Mouse (Mus musculus) embryonic facial prominence, embryonic 13.5 days (tissue): ENCODE measurements around the gene Aldh3b2. TPM values are rescaled to one million over a fixed set of nuclear protein-coding genes. Genes with fewer than 3 reads are reported as not detected.

Experiments
- ATAC-seq: fragments of 200-750 bp; cut with Nextera tagmentation; 2 replicates; pipeline ENCODE4 v1.8.0; 2017; ENCODE audit warnings: low read depth; ENCODE audit not compliant: insufficient number of reproducible peaks, insufficient read depth, low FRiP score, low TSS enrichment
- H3K27ac ChIP-seq: fragments of 300-500 bp; sonication (generic); 2 replicates; pipeline ENCODE4 v1.5.1; 2015; ENCODE audit warnings: moderate library complexity, mild to moderate bottlenecking, inconsistent platforms
- H3K27me3 ChIP-seq: fragments of 300-500 bp; sonication (generic); 2 replicates; pipeline ENCODE4 v1.6.1; 2015; ENCODE audit warnings: mild to moderate bottlenecking, inconsistent platforms
- H3K36me3 ChIP-seq: fragments of 300-500 bp; sonication (generic); 2 replicates; pipeline ENCODE4 v1.6.1; 2015; ENCODE audit warnings: mild to moderate bottlenecking, inconsistent platforms
- H3K4me1 ChIP-seq: fragments of 300-500 bp; sonication (generic); 2 replicates; pipeline ENCODE4 v1.6.1; 2015; ENCODE audit warnings: inconsistent platforms
- H3K4me2 ChIP-seq: fragments of 300-500 bp; sonication (generic); 2 replicates; pipeline ENCODE4 v1.6.1; 2015; ENCODE audit warnings: moderate library complexity, mild to moderate bottlenecking, inconsistent platforms
- H3K4me3 ChIP-seq: fragments of 300-500 bp; sonication (generic); 2 replicates; pipeline ENCODE4 v1.5.1; 2015; ENCODE audit warnings: mild to moderate bottlenecking, inconsistent platforms
- H3K9ac ChIP-seq: fragments of 300-500 bp; sonication (generic); 2 replicates; pipeline ENCODE4 v1.6.1; 2015; ENCODE audit warnings: mild to moderate bottlenecking, inconsistent platforms
- H3K9me3 ChIP-seq: fragments of 300-500 bp; sonication (generic); 2 replicates; pipeline ENCODE4 v1.6.1; 2016; ENCODE audit warnings: inconsistent platforms
- WGBS: fragments of 180-500 bp; shearing (Covaris S2); methylation state at CpG from one replicate; pipeline ENCODE4 v1.1.7; 2015; ENCODE audit warnings: mixed read lengths; 5-methylcytosine and 5-hydroxymethylcytosine counted together
- polyA plus RNA-seq: library from polyadenylated mRNA; unstranded; fragments of >200 nt; fragmentation: Nextera tagmentation; extraction: Ambion mirVana; gene quantifications from 2 replicates; pipeline ENCODE4 v1.2.1, GENCODE M21; 2015

Aldh3b2 gene
- polyA plus RNA-seq, 1 experiment from 2014 or later, result 8.2 TPM

- no peaks in the 10 kb centered on the region for H3K36me3 ChIP-seq
- H3K9me3 ChIP-seq, result no peaks in the 10 kb centered on the region
- H3K4me1 ChIP-seq, result peaks cover 12% of the 10 kb centered on the region; the same call in 1 of the 2 replicates
- H3K4me2 ChIP-seq, result no peak overlapping the region
- no peak overlapping the region for H3K27ac ChIP-seq
- H3K27me3 ChIP-seq, result no peaks in the 10 kb centered on the region
- no peak for ATAC-seq
- H3K4me3 ChIP-seq, result no peak overlapping the region
- 54% methylated on average over 10 of the region's 10 CpGs for WGBS
- no peak overlapping the region for H3K9ac ChIP-seq
Measured at GRCm38 (mm10) chr19:4017921-4018587, 45.9 kb downstream of the Aldh3b2 start.

- peaks cover 10% of the 10 kb centered on the region; the same call in 1 of the 2 replicates for H3K4me1 ChIP-seq
- H3K9me3 ChIP-seq, result no peaks in the 10 kb centered on the region
- no peak overlapping the region for H3K4me3 ChIP-seq
- peak; percentile 68; the same call in 1 of the 2 replicates for ATAC-seq
- no peaks in the 10 kb centered on the region for H3K27me3 ChIP-seq
- H3K36me3 ChIP-seq, result no peaks in the 10 kb centered on the region
- 33% methylated on average over 18 of the region's 18 CpGs for WGBS
- 0 out of 2 replicates have a peak overlapping the region, but pooled peaks have one; percentile 0 for H3K9ac ChIP-seq
- no peak overlapping the region for H3K27ac ChIP-seq
- no peak overlapping the region for H3K4me2 ChIP-seq
Measured at GRCm38 (mm10) chr19:4018743-4019583, 46.8 kb downstream of the Aldh3b2 start.

GRCm38 (mm10) chr19:4023185-4023584, 51.1 kb downstream of the Aldh3b2 start:
- H3K4me3 ChIP-seq, result no peak overlapping the region
- H3K27ac ChIP-seq, result no peak overlapping the region
- no peak overlapping the region for H3K4me2 ChIP-seq
- H3K36me3 ChIP-seq, result no peaks in the 10 kb centered on the region
- no peaks in the 10 kb centered on the region for H3K27me3 ChIP-seq
- H3K4me1 ChIP-seq, result peaks cover 10% of the 10 kb centered on the region; the same call in 1 of the 2 replicates
- no peak overlapping the region for H3K9ac ChIP-seq
- peaks cover 4% of the 10 kb centered on the region; the same call in 1 of the 2 replicates for H3K9me3 ChIP-seq
- 75% methylated on average over 7 of the region's 7 CpGs for WGBS
- no peak for ATAC-seq

GRCm38 (mm10) chr19:4027576-4027975, 55.4 kb downstream of the Aldh3b2 start:
- H3K4me2 ChIP-seq, result no peak overlapping the region
- peaks cover 4% of the 10 kb centered on the region; the same call in 1 of the 2 replicates for H3K9me3 ChIP-seq
- ATAC-seq, result no peak
- H3K27me3 ChIP-seq, result no peaks in the 10 kb centered on the region
- no peak overlapping the region for H3K9ac ChIP-seq
- H3K36me3 ChIP-seq, result no peaks in the 10 kb centered on the region
- no peak overlapping the region for H3K4me3 ChIP-seq
- H3K4me1 ChIP-seq, result no peaks in the 10 kb centered on the region
- H3K27ac ChIP-seq, result no peak overlapping the region

Other genes starting within 250 kb of the Aldh3b2 start
- 34.1 and 36.0 TPM in 2 replicates for gene Kmt5b, start 204.9 kb upstream of the Aldh3b2 start, polyA plus RNA-seq
- gene Chka, start 120.6 kb upstream of the Aldh3b2 start, polyA plus RNA-seq, result 54.8 and 56.5 TPM in 2 replicates
- gene Tcirg1, start 65.2 kb upstream of the Aldh3b2 start, polyA plus RNA-seq, result 53.7 and 58.0 TPM in 2 replicates
- 258 and 278 TPM in 2 replicates for gene Ndufs8, start 59.6 kb upstream of the Aldh3b2 start, polyA plus RNA-seq
- gene Aldh3b1, start 42.5 kb upstream of the Aldh3b2 start, polyA plus RNA-seq, result 1.6 and 1.7 TPM in 2 replicates
- gene Unc93b1, start 37.1 kb upstream of the Aldh3b2 start, polyA plus RNA-seq, result 15.8 and 16.6 TPM in 2 replicates
- 0.24 TPM in 1 of 2 replicates, not detected in the other for gene Aldh3b3, start 13.7 kb upstream of the Aldh3b2 start, polyA plus RNA-seq
- gene Acy3, start 14.2 kb downstream of the Aldh3b2 start, polyA plus RNA-seq, result 3.1 and 3.7 TPM in 2 replicates
- gene Tbx10, start 20.4 kb downstream of the Aldh3b2 start, polyA plus RNA-seq, result not detected in 2 replicates
- gene Nudt8, start 28.3 kb downstream of the Aldh3b2 start, polyA plus RNA-seq, result 36.5 and 37.8 TPM in 2 replicates
- gene Gm49405, start 28.3 kb downstream of the Aldh3b2 start, polyA plus RNA-seq, result 5.6 and 6.5 TPM in 2 replicates
- gene Doc2g, start 31.0 kb downstream of the Aldh3b2 start, polyA plus RNA-seq, result 7.3 and 8.1 TPM in 2 replicates
- gene Ndufv1, start 40.5 kb downstream of the Aldh3b2 start, polyA plus RNA-seq, result 178 and 206 TPM in 2 replicates
- gene Gstp1, start 65.7 kb downstream of the Aldh3b2 start, polyA plus RNA-seq, result 535 and 609 TPM in 2 replicates
- gene Gstp2, start 73.7 kb downstream of the Aldh3b2 start, polyA plus RNA-seq, result 1.2 and 3.4 TPM in 2 replicates
- gene Gstp3, start 87.2 kb downstream of the Aldh3b2 start, polyA plus RNA-seq, result 0.32 and 0.41 TPM in 2 replicates
- gene Cabp2, start 109.2 kb downstream of the Aldh3b2 start, polyA plus RNA-seq, result not detected in 2 replicates
- 55.6 and 62.3 TPM in 2 replicates for gene Cdk2ap2, start 124.9 kb downstream of the Aldh3b2 start, polyA plus RNA-seq
- 6.4 and 8.3 TPM in 2 replicates for gene Pitpnm1, start 127.7 kb downstream of the Aldh3b2 start, polyA plus RNA-seq
- 97.6 and 107 TPM in 2 replicates for gene Aip, start 153.5 kb downstream of the Aldh3b2 start, polyA plus RNA-seq
- not detected in 2 replicates for gene Gpr152, start 167.5 kb downstream of the Aldh3b2 start, polyA plus RNA-seq
- gene Cabp4, start 171.7 kb downstream of the Aldh3b2 start, polyA plus RNA-seq, result not detected in 2 replicates
- 129 and 150 TPM in 2 replicates for gene Coro1b, start 176.3 kb downstream of the Aldh3b2 start, polyA plus RNA-seq
- 2.8 and 3.0 TPM in 2 replicates for gene Ptprcap, start 181.3 kb downstream of the Aldh3b2 start, polyA plus RNA-seq
- gene Rps6kb2, start 191.0 kb downstream of the Aldh3b2 start, polyA plus RNA-seq, result 65.5 and 69.6 TPM in 2 replicates
- 1.7 and 3.0 TPM in 2 replicates for gene Carns1, start 203.2 kb downstream of the Aldh3b2 start, polyA plus RNA-seq
- gene Tbc1d10c, start 219.0 kb downstream of the Aldh3b2 start, polyA plus RNA-seq, result 1.8 and 3.1 TPM in 2 replicates
- gene Ppp1ca, start 219.7 kb downstream of the Aldh3b2 start, polyA plus RNA-seq, result 788 and 789 TPM in 2 replicates
- 34.1 and 37.3 TPM in 2 replicates for gene Rad9a, start 229.3 kb downstream of the Aldh3b2 start, polyA plus RNA-seq
- 11.1 and 11.5 TPM in 2 replicates for gene Clcf1, start 241.9 kb downstream of the Aldh3b2 start, polyA plus RNA-seq
- not detected in 2 replicates for gene AC109138.7, start 242.0 kb downstream of the Aldh3b2 start, polyA plus RNA-seq